Mouse (Mus musculus): ENCODE measurements at regions not wholly inside any gene's neighbourhood (a gene's known extent, or its start where the extent isn't known, plus 50 kb on each side); places are given as distances from the start of the nearest gene placed in this dataset.

DNA sequence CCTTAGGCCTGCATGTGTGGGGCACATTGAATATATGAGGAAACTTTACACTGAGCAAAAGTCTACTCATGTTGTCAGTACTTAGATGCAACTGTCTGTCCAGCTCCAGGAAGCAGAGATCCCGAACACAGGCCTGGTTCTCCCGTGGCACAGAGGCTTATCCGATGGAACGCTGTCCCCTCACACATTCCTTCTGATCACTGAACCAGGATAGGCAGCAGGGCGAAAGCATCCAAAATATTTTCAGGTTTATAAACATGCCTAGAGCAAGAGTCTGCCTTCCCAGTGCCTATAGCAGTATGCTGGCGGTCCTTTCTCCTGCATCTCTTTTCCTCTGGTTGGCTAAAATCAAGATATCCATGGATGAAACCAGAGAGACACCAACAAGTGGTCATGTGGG is 109.3 kb upstream of the Adamts18 start:
- no peak for ATAC-seq (ENCODE audit: low FRiP score, low TSS enrichment)
- no peak for DNase-seq (ENCODE audit: low spot score)
- H3K4me1 ChIP-seq (replicated peaks; ENCODE audit: control insufficient read depth, insufficient read depth): no peaks in the 10 kb centered on the region
- no peak overlapping the region for H3K9ac ChIP-seq (ENCODE audit: low read length)
- H3K36me3 ChIP-seq (ENCODE audit: control insufficient read depth, insufficient read depth, low read length): no peaks in the 10 kb centered on the region
- H3K27me3 ChIP-seq (ENCODE audit: control insufficient read depth, insufficient read depth, low read length): no peaks in the 10 kb centered on the region
- 69% methylated on average over 6 of the region's 6 CpGs for WGBS
- no peaks in the 10 kb centered on the region for H3K9me3 ChIP-seq (ENCODE audit: control insufficient read depth, low read length)
- no peak overlapping the region for H3K4me2 ChIP-seq (replicated peaks; ENCODE audit: low read depth)
- H3K27ac ChIP-seq (replicated peaks): no peak overlapping the region
- TF ChIP-seq EP300 (optimal IDR thresholded peaks at IDR 0.05): no peak
- no peak for TF ChIP-seq CTCF (IDR thresholded peaks at IDR 0.05; ENCODE audit: low read depth)
- H3K4me3 ChIP-seq (ENCODE audit: low read depth, low read length): no peak overlapping the region

DNA sequence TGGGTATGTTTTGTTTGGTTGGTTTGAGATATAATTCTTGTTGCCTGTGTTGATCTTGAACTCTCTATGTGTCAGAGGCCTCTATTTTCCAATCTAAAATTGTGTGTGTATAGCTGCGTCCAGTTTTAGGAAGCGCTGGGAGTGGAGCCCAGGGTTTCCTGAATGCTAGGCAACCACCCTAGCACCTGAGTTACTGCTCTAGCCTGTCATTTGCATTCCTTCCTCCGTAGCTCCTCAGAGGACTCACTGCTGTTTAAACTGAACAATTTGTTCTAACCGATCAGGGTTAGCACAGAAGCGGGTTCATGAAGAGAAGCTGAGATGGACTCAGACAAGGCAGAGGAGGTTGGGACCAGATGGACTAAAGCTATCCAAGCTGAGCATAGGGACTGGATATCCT is 127.3 kb upstream of the Adamts18 start:
- Histone ChIP-seq H3K4me2 (replicated peaks; ENCODE audit: low read depth) (no peak overlapping the region), H3K9me3 (ENCODE audit: control insufficient read depth, low read length) (no peaks in the 10 kb centered on the region), H3K4me3 (ENCODE audit: low read depth, low read length) (no peak overlapping the region), H3K27ac (replicated peaks) (no peak overlapping the region), H3K4me1 (replicated peaks; ENCODE audit: control insufficient read depth, insufficient read depth) (no peaks in the 10 kb centered on the region), H3K9ac (ENCODE audit: low read length) (no peak overlapping the region), H3K27me3 (ENCODE audit: control insufficient read depth, insufficient read depth, low read length) (no peaks in the 10 kb centered on the region), H3K36me3 (ENCODE audit: control insufficient read depth, insufficient read depth, low read length) (no peaks in the 10 kb centered on the region)
- 54% methylated on average over 5 of the region's 5 CpGs for WGBS
- ATAC-seq (ENCODE audit: low FRiP score, low TSS enrichment) (no peak), DNase-seq (ENCODE audit: low spot score) (no peak)
- TF ChIP-seq EP300 (optimal IDR thresholded peaks at IDR 0.05) (no peak), CTCF (IDR thresholded peaks at IDR 0.05; ENCODE audit: low read depth) (peak; percentile 10; the same call in 1 of the 2 replicates)

DNA sequence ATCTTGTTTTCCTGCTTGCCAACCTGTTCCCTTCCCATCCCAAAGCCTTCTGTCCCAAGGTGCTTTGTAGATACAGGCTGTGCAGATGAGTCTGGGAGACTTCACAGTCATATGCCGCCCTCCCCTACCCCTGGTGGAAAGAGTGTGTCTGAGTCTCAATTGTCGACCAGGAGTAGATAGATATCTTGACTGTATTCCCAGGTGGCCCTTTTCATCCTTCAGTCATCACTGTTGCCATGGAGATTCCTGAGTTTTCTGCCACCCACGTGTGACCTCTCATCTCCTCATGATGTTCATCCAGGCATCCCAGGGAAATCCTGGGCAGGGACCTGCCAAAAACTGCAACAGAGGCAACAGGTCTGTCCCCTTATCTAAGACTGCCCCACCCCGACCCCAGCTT is 128.1 kb upstream of the Adamts18 start:
- no peaks in the 10 kb centered on the region for H3K27me3 ChIP-seq (ENCODE audit: control insufficient read depth, insufficient read depth, low read length)
- no peak for TF ChIP-seq CTCF (IDR thresholded peaks at IDR 0.05; ENCODE audit: low read depth)
- TF ChIP-seq EP300 (optimal IDR thresholded peaks at IDR 0.05): no peak
- H3K4me2 ChIP-seq (replicated peaks; ENCODE audit: low read depth): no peak overlapping the region
- 34% methylated on average over 4 of the region's 4 CpGs for WGBS
- H3K9ac ChIP-seq (ENCODE audit: low read length): no peak overlapping the region
- DNase-seq (ENCODE audit: low spot score): no peak
- no peaks in the 10 kb centered on the region for H3K4me1 ChIP-seq (replicated peaks; ENCODE audit: control insufficient read depth, insufficient read depth)
- no peak overlapping the region for H3K27ac ChIP-seq (replicated peaks)
- no peaks in the 10 kb centered on the region for H3K9me3 ChIP-seq (ENCODE audit: control insufficient read depth, low read length)
- no peaks in the 10 kb centered on the region for H3K36me3 ChIP-seq (ENCODE audit: control insufficient read depth, insufficient read depth, low read length)
- no peak overlapping the region for H3K4me3 ChIP-seq (ENCODE audit: low read depth, low read length)
- ATAC-seq (ENCODE audit: low FRiP score, low TSS enrichment): no peak

DNA sequence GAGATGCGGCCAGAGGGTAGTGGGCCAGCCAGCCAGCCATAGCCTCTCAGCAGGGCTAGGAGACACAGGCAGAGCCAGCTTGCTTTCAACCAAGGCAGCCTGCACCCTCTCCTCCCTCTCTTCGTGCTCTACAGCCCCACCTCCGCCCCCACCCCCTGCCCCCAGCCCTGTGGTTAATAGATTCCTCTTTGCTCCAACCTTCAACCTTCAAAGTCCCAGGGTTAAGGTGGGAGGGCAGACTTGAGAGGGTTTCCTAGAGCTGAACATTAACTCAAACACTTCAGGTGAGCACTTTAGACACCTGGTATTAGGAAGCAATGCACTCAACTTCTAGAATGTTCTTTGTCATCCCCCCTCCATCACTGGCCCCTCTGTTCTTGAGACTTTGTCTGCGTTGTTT is 128.5 kb upstream of the Adamts18 start:
- H3K36me3 ChIP-seq (ENCODE audit: control insufficient read depth, insufficient read depth, low read length): no peaks in the 10 kb centered on the region
- 40% methylated on average over 4 of the region's 4 CpGs for WGBS
- no peak for DNase-seq (ENCODE audit: low spot score)
- TF ChIP-seq CTCF (IDR thresholded peaks at IDR 0.05; ENCODE audit: low read depth) (no peak), EP300 (optimal IDR thresholded peaks at IDR 0.05) (no peak)
- H3K4me3 ChIP-seq (ENCODE audit: low read depth, low read length): no peak overlapping the region
- no peak overlapping the region for H3K9ac ChIP-seq (ENCODE audit: low read length)
- no peaks in the 10 kb centered on the region for H3K27me3 ChIP-seq (ENCODE audit: control insufficient read depth, insufficient read depth, low read length)
- no peaks in the 10 kb centered on the region for H3K4me1 ChIP-seq (replicated peaks; ENCODE audit: control insufficient read depth, insufficient read depth)
- no peak overlapping the region for H3K4me2 ChIP-seq (replicated peaks; ENCODE audit: low read depth)
- no peak for ATAC-seq (ENCODE audit: low FRiP score, low TSS enrichment)
- H3K9me3 ChIP-seq (ENCODE audit: control insufficient read depth, low read length): no peaks in the 10 kb centered on the region
- H3K27ac ChIP-seq (replicated peaks): no peak overlapping the region

DNA sequence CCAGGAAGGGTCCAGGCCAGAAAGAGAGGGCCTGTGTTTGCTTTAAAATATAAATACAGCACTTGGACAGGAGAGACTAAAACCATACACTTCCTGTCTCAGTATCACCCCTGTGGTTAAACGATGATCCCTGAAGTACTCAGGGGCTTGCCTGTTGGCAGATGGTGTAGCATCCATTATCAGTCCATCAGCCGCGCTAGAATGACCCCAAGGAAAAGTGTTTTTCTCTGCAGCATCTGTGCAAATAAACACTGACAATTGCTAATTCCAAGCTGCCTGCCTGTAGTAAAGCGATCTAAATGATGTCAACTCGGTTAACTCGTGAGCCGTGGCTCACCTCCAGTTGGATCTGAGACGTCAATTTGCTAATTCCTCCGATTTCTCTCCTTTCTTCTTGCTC is 130.4 kb upstream of the Adamts18 start:
- WGBS: 29% methylated on average over 9 of the region's 9 CpGs
- DNase-seq (ENCODE audit: low spot score) (no peak), ATAC-seq (ENCODE audit: low FRiP score, low TSS enrichment) (no peak; the same call in 1 of the 2 replicates)
- Histone ChIP-seq H3K9ac (ENCODE audit: low read length) (no peak overlapping the region), H3K4me2 (replicated peaks; ENCODE audit: low read depth) (no peak overlapping the region), H3K36me3 (ENCODE audit: control insufficient read depth, insufficient read depth, low read length) (no peaks in the 10 kb centered on the region), H3K9me3 (ENCODE audit: control insufficient read depth, low read length) (no peaks in the 10 kb centered on the region), H3K4me1 (replicated peaks; ENCODE audit: control insufficient read depth, insufficient read depth) (no peaks in the 10 kb centered on the region), H3K4me3 (ENCODE audit: low read depth, low read length) (no peak overlapping the region), H3K27me3 (ENCODE audit: control insufficient read depth, insufficient read depth, low read length) (no peaks in the 10 kb centered on the region), H3K27ac (replicated peaks) (no peak overlapping the region)
- TF ChIP-seq CTCF (IDR thresholded peaks at IDR 0.05; ENCODE audit: low read depth): no peak
- no peak for TF ChIP-seq EP300 (optimal IDR thresholded peaks at IDR 0.05)

DNA sequence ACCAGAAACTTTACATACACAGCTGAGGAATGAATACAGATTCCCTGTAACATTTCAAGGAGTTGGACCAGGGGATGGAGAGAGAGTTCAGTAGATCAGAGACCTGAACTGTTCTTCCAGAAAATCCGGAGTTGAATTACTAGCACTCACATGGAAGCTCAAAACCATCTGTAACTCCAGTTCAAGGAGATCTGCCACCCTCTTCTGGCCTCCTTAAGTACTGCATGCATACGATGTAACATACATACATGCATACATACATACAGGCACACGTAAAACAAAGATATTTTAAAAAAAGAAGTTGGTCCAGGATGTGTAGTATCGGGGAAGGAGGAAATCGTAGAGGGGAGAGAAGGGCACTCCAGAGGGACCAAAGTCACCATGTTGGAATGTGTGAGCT is 131.3 kb upstream of the Adamts18 start:
- Histone ChIP-seq H3K9ac (ENCODE audit: low read length) (no peak overlapping the region), H3K9me3 (ENCODE audit: control insufficient read depth, low read length) (no peaks in the 10 kb centered on the region), H3K4me1 (replicated peaks; ENCODE audit: control insufficient read depth, insufficient read depth) (no peaks in the 10 kb centered on the region), H3K27ac (replicated peaks) (no peak overlapping the region), H3K4me2 (replicated peaks; ENCODE audit: low read depth) (no peak overlapping the region), H3K4me3 (ENCODE audit: low read depth, low read length) (no peak overlapping the region), H3K27me3 (ENCODE audit: control insufficient read depth, insufficient read depth, low read length) (no peaks in the 10 kb centered on the region), H3K36me3 (ENCODE audit: control insufficient read depth, insufficient read depth, low read length) (no peaks in the 10 kb centered on the region)
- DNase-seq (ENCODE audit: low spot score) (no peak), ATAC-seq (ENCODE audit: low FRiP score, low TSS enrichment) (no peak)
- peak; percentile 47 for TF ChIP-seq CTCF (IDR thresholded peaks at IDR 0.05; ENCODE audit: low read depth)
- no peak for TF ChIP-seq EP300 (optimal IDR thresholded peaks at IDR 0.05)
- WGBS: 96% methylated on average over 5 of the region's 5 CpGs

All from stomach, postnatal 0 days (tissue).